Mouse (Mus musculus): ENCODE results near the gene Caln1.
A peak's percentile ranks its signal among the peaks of the same experiment; 100 is the strongest.
"Not testable (repeated sequence)": the region's sequence is repeated elsewhere in the genome, so short reads cannot be mapped to it uniquely, and the experiment has no call there.

Gene Caln1

DNA sequence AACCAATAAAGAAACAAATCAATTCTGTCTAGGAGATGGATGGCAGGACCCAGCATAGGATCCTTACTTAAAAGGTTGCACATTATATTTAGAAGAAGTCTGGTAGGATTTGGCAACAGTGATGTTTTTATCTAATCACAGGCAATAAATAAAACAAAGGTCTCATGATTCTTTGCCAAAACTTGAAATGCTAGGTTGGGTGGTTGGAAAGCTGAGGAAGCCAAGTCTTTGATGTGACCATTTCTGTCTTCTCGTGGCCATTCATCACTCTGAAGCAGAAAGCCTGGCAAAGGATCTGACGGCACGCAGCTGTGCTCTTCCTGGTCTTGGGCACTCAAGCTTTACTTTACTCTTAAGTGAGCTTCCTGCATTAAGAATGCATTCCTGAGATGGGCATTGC, 193.9 kb downstream of the Caln1 start:
- no peak for DNase-seq

DNA sequence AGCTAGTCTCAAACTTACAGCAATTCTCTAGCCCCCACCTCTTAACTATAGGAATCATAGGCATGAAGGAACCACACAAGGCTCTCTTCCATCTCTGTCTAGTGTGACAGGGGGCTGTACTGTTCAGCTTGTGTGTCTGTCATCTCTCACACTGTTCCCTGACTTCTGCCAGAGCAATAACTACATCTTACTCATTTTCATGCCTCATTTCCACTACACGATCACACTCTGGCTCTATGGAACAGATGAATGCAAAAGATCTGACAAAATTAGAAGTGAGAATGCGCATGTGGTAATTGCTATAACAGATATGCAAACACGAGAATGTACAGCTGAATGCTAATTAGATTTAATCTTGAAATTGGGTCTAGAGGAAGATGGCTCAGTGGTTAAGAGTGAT, 196.7 kb downstream of the Caln1 start:
- no peak for DNase-seq

DNA sequence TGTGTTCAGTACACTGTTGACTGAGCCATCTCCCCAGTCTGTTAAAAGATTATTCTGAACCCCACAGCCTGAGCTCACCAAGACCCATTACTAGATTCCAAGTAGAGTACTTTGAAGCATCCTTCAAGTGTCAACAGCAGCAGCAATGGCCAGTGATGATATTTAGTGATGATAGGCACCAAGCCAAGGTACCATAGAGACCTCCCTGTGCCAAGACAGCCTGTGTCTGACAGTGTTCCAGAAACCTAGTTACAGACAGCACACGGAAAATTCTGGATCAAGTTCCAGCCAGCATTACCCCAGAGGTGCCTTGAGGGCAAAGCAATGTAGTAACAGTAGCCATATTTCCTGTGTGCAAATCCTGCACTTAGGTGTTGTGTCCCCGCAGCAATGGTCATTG, 208.3 kb downstream of the Caln1 start:
- DNase-seq: no peak

DNA sequence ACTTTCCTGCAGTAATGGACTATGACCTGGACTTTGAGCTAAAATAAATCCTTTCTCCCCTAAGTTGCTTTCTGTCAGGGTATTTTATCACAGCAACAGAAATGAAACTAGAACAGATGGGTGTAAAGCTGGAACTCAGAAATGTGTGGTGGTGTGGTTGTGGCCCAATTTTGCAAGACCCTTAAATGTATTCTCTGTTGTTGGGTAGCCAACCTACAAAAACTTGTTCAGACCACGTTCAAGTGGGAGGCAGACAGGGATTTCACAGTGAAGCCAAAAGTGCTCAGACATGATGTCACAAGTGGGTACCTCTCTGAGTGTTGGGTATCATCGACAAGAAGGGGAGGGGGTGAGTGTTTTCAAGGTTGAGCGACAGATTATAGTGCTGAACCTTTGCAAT, 214.8 kb downstream of the Caln1 start:
- no peak for DNase-seq

DNA sequence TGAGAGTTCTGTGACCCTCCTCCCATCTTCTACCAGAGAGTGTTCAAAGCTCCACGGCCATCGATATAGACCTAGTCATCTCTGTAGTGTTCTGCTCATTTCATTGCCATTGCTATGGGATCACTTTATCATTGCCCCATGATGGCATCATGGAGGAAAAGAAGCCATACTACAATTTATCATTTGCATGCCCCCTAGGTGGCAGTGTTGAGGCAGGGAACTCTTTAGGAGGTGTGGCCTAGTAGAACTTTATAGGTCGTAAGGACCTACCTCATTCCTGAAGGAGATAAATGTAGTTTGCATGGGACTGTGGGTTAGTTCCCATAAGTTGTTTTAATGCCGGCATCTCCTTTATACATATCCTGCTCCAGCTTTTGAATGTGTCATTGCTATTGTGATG, 217.0 kb downstream of the Caln1 start:
- DNase-seq: no peak

DNA sequence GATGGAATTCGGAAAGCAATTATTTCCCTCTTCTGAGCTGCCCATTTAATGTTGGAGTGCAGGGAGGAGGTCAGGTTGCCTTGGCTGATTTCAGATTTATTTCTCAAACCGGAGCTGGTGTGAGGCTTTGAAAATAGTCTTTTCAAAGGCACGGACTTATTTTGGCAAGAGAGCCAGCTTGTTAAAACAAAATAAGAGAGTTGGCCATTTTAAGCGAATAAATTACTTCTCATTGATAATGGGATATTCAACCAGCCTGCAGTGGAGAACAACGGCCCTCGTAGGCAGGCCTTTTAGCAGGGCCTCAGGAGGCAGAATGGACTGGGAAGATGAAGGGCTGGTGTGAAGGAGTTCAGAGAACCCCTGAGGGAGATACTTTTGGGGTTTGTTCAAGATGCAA, 227.3 kb downstream of the Caln1 start:
- DNase-seq: no peak

DNA sequence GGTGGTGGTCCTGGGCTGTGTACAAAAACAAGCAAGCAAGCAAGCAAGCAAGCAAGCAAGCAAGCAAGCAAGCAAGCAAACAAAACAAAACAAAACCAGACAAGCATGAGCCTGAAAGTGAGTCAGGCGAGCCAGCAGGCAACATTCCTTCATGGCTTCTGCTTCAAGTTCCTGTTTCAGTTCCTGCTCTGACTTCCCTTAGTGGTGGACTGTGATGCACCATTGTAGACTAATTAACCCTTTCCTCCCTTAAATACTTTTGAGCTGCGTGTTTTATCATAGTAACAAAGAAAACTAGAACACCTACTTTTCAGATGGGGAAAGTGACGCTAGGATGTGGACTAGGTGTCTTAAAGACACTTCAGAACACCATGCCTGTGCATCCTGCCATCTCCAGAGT, 244.4 kb downstream of the Caln1 start:
- DNase-seq: no peak

DNA sequence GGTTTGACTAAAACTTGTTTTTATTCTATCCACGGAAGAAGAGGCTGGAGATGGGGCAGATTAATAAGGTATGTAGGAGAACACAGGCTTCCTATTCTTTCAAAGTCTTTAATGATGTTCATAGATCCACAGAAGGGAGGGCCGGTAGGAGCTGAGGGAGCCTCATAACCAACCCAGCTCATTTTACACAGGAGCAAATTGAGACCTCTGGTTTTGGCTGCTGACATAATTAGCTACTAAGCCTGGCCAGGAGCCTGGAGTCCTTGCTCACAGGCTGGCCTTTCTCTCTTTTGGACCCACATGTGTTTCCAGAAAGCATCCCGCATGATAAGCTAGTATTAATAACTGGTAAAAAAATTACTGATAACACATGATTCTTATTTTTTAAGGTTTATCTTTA, 245.0 kb downstream of the Caln1 start:
- DNase-seq: no peak

DNA sequence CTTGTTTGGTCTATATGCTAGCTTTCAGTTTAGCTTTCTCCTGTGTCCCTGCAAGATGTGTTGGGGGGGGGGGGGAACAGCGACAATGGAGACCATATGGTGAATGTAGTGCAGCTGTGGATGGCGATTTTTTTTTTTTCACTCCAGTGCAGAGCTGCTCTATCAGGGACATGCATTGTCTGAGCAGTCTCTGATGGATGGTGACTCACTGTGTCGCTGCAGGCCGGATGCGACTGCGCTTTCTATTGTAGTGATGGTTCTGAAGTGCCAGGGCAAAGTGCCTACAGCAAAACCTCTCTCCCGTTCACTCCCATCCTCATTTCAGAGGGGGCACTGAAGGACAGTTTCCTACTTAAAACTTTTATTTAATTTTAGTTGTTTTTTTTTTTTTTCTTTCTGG, 250.8 kb downstream of the Caln1 start:
- no peak for DNase-seq

DNA sequence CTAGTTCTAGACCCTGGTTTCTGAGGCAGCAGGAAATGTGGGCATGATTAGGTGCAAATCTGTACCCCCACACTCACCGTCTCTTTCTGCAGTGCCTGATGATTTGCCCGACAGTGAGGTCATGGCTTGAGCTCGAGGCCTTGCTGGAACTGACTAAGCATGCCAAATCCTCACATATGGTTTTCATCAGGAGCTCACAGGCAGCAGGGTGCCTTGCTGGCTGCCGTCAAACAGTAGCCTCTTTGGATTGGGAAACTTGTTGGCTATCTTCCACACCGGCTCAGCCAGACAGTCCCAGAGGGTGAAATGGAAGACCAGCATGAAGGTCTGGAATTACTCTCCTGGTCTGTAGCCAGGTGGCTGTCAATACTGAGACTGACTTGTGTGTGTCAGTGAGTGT, 254.0 kb downstream of the Caln1 start:
- peak; percentile 30 for DNase-seq

DNA sequence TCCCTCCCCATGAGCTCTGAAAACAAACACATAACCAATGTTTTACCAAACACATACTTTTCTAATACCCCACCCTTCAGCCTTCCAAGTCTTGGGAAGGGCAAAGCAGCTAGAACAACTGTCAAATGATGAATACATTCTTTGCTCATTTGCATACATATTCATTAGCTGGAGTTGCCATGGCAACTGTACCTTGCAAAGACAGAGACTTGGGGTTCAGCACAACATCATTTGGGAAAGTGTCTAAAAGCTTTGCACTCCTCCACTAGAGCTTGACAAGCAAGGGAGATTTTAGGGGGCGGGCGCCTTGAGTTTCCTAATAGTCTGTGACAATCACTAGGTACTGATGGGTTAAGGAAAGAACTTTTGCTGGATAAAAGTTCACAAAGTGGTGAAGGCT, 258.5 kb downstream of the Caln1 start:
- no peak for DNase-seq

DNA sequence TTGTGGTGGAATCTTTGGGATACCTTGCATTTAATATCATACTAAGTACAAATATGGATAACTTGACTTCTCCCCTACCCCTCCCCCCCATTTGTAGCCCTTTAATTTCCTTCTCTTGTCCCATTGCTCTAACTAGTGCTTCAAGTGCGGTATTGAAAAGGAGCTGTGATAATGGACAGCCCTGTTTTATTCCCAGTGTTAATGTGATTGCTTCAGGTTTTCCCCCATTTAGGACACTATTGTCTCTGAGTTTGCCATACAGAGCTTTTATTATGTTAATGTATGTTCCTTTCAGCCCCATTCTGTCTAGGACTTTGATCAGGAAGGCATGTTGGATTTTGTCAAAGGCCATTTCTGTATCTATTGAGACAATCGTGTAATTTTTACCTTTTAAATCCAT, 266.1 kb downstream of the Caln1 start:
- DNase-seq: no peak

DNA sequence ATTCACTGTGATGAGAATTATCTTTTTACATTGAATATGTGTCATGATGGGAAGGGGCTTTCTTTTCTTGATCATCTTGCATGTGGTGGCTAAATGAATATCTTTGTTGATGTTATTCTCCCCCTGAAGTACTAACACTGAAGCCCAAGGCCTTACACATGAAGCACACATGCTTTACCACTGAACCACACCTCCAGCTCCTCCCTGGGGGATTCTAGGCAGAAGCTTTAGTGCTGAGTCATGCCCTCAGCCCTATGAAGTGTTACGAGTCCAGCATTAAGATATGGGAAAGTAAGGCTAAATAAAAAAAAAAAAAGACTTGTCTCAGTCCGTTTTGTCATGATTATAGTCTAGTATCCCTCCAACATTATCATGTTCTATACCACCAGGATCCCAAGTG, 272.6 kb downstream of the Caln1 start:
- no peak for DNase-seq

DNA sequence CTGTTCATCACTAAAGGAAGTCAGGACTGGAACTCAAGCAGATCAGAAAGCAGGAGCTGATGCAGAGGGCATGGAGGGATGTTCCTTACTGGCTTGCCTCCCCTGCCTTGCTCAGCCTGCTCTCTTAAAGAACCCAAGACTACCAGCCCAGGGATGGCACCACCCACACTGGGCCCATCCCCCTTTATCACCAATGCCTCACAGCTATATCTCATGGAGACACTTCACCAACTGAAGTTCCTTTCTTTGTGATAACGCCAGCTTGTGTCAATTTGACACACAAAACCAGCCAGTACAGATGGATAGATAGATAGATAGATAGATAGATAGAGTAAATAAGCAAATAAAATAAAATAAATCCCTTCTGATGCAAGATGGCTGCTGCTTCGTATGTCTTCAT, 276.9 kb downstream of the Caln1 start:
- not testable (repeated sequence) for DNase-seq

DNA sequence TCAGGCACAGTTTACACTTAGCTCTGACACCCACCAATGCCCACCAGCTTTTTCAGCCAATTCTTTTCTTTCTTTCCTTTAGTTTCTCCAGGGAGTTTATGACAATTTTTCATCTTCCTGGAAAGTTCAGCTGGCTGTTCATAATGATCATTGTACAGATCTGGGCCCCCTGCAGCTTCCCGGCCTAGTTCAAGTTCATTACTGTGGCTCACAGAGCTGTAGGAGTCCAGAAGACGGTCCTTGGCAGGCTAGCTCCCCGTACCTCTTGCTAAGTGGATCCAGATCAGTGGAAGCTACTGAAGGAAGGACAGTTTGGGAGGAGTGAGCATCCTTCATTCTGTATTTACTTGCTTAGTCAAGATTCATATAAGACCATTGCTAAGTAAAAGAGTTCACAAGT, 288.9 kb downstream of the Caln1 start:
- peak; percentile 29 for DNase-seq

DNA sequence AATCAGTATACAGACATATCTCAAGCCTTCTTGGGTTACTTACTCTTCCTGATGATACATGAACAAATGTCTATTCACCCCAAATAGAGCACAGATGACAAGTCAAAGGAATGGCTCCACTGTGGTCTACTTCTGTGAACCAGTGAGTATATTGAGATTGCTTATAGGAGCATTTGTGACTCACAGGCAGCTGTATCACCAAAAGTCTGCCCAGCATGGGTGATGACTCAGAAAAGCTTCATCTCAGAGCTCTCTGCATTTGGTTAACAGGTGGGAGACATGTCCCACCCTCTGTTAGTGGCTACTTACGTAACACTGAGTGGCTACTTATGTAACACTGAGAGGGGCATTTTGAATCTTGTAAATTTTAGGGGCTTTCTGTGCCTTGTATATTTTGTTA, 296.8 kb downstream of the Caln1 start:
- DNase-seq: no peak

DNA sequence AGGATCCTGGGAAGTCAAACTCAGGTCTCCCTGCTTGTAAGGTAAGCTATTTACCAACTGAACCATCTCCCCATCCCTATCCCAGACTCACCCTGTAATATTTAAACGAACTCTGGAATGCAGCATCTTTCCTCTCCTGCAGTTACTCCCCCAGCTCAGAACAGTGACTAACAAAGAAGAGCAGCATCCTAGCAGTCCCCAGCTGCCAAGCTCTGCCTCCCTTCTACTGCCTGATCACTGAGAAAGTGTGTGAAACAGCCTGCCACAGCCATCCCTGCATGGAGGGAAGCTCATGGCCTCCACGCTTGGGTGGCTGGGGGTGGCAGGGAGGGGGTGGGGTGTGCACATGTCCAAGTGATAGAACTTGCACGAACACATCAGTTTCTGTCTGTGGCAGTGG, 303.3 kb downstream of the Caln1 start:
- DNase-seq: no peak

DNA sequence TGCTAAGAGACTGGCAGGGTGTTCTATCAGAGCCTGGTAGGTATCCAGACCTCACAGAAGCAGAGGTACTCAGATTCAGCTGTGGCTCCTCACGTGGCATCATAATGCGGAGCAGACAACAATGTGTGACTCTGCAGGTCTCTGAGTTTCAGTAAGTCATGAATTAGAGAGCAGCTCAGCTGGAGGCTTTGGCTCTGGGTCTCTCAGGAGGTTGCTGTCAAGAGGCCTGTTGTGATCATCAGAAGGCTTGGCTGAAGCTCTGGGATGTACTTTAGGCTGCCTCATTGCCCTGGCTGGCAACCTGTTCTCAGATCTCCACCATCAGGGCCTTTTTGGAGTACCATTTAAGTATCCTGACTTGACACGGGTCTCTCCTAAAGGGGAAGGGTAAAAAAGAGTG, 303.8 kb downstream of the Caln1 start:
- DNase-seq: no peak

DNA sequence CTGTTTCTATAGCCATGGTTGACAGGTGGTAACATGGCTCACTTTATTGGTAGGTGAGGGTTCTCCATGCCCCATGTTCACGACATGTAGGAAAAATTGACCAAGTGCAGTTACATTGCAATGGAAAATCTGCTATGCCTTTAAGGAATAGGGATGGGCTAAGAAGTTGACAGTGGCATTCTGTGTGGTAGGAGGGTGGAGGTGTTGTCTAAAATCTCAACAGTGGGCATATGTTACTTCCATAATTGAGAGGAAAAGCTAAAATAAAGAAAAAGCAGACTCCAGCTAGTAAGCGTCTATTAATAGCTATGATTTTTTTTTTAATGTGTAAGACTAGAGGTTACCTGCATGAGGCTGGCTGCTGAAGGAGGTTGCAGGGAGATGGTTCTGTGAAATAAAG, 308.6 kb downstream of the Caln1 start:
- DNase-seq: no peak

DNA sequence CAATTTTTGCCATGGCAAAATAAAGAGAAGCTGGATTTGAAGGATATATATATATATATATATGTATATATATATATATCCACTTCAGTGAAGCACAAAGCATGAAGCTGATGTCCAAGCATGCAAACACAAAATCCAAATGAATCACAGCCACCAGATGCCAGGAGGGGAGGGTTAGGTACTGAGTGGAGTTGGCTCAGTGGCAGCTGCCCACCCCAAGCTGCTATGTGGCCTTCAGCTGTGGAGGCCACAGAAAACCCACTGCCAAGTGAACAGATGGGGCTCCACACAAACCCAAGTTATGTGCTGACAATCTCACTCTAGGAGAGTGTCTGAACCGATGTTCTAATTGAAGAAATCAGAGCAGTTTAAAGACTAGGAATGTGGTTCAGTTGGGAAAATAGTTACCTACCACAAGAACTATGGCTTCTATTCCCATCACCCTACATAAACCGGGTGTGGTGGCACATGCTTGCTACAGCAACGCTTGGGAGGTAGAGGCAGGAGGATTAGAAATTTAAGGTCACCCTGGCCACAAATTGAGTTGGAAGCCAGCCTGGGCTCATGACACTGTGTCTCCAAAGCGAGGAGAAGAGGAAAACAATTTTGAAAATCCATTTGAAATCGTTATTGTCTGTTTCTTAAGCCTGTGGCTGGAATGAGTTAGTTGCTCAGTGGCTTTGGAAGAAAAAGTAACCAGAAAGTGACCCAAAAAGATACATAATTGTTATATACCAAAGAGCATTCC, 316.8 kb downstream of the Caln1 start:
- DNase-seq: no peak

DNA sequence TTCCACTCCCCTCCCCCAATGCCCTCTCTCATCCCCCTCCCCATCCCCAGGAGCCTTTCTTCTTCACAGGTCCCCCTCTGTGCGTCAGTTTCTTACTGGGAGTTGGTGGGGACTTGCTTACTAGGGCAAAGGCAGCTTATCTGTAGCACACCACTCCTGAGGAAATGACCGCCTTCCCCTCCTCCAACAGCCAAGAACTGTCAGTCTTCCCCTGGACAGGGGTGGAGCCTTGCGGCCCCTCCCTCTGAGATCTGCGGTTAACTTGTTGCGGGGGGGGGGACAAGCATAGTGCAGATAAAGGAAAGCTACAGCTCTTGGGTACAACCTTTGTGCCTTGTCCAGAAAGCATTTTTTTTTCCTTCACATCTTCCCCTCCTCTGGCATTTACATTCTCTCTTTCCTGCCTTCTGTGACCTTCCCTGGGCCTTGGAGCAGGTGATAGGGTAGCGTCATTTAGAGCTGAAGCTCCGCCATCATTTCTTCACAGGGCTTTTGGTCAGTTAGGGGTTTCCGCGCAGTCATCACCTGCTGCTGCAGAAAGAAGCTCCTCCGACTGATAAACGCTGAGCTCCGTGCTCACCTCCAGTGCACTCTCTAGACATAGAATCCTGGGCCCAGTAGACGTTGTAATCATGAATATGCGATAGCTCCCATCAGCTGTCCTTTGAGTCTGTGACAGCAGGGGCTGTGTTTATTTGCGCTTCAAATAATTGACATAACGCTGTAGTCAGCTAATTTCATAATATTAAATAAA, 319.3 kb downstream of the Caln1 start:
- DNase-seq: no peak

DNA sequence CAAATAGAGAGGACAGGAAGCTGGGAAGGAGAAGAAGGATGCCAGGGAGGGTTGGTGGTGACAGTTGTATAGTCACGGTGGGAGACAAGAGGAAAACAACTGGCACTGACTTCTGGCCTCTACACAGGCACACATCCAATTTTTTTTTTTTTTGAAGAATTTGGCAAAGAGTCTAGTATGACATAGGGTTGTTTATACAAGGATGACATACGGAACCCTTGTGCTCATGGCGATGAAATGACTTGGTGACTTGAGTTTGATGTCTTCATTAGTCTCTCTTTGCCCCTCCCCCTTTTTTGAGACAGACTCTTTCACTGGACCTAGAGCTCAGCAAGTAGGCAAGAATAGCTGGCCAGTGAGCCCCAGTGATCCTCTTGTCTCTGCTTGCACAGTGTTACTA, 322.1 kb downstream of the Caln1 start:
- DNase-seq: no peak

DNA sequence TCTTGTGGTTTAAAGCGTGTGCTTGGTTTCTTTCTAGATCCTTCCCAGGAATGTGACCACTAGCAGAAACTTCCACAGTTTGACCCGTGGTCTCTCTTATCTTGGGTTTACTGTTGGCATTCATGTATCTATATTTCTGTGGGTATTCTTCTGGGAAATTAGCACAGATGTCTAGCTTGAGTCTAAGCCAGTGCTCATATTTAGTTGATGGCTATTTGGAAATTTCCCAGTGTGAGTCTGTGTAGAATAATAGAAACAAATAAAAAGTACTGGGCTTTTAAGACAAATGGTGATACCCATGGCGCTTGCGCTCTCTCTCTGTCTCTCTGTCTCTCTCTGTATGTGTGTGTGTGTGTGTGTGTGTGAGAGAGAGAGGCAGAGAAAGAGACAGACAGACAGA, 330.2 kb downstream of the Caln1 start:
- DNase-seq: no peak

DNA sequence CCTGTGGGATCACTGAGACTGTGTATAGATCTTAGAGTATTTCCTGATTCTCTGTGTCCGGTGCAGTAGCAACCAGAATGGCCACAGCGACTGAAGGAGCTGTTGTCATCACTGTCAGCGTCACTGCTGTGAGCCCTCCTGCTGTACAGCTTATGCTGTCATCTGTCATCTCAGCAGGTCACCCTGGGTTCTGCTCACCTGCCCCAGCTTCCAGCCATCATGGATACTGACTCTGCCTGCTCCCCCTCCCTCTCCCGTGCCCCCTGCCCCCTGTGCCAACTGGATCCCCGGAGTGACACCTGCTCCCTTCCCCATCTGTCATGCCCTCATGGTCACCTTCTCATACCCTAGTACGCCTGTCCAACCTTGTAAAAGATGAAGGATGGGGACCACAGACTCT, 332.5 kb downstream of the Caln1 start:
- no peak for DNase-seq

DNA sequence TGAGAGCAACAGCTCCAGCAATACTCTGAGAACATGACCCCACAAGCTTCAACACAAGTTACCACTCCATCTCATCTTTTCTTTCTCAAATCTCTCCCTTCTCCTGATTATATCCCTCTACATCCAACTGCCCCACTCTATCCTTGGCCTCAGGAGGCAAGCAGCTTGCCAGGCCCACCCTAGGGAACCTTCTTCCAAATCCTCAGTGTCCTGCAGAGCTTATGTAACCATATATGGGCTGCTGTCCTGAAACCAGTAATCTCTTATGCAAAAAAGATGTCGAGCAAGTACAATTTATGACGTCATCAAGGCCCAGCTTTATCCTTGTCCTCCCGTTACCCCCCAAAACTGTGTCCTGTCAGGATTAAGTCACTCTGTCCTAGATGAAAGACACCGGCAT, 333.1 kb downstream of the Caln1 start:
- DNase-seq: no peak
